Comparison of ENCODE assay signal across 8 mouse cellular contexts in the genomic region with DNA sequence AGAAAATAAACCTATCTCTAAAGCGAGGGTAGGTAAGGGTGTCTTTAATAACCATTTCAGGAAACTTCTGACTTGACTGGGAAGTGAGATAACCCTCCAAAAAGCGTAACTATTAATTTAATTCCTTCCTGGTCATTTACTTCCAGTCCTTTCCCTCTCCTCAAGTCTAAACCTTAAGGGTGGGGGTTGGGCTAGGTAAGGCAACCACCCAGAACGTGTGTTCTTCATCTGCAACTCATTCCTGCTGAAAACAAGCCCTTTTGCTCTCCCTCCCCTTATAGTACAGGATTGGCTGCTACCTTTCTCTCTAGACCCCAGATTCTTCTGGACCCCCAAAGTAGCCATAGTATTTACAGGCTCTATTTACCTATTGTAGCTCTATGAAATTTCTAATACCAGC. TPM values are rescaled to one million over a fixed set of nuclear protein-coding genes. Genes with fewer than 3 reads are reported as not detected.
DNase-seq lines count a peak whose midpoint lies in the region; ATAC-seq and TF ChIP-seq lines count a peak whose summit lies in the region.

No protein-coding gene starts in this region.

- no peaks in the 10 kb centered on the region for H3K9me3 ChIP-seq in hindbrain, embryonic 13.5 days
- no peaks in the 10 kb centered on the region for H3K9me3 ChIP-seq in midbrain, postnatal 0 days (ENCODE audit: low read length)

- no peak for TF ChIP-seq POLR2A in spleen, adult 2 months (IDR thresholded peaks at IDR 0.05; ENCODE audit: low read depth, low read length)

- no peak for TF ChIP-seq CTCF in spleen, adult 2 months (IDR thresholded peaks at IDR 0.05; ENCODE audit: extremely low read depth, insufficient read depth, insufficient read length, insufficient replicate concordance)
- TF ChIP-seq CTCF in midbrain, postnatal 0 days (IDR thresholded peaks at IDR 0.05): no peak

- H3K4me3 ChIP-seq in spleen, adult 2 months (ENCODE audit: extremely low read depth, insufficient read depth, insufficient read length): peak overlapping the region; percentile 64
- H3K4me3 ChIP-seq in hindbrain, embryonic 13.5 days: peak overlapping the region; percentile 46
- peak overlapping the region; percentile 41 for H3K4me3 ChIP-seq in midbrain, postnatal 0 days (ENCODE audit: low read depth, low read length)

- DNase-seq in adrenal gland, adult 2 months: peak; percentile 2
- no peak for DNase-seq in adrenal gland, adult (ENCODE audit: inconsistent age in 2 of 2, low spot score in 1 of 2)
- DNase-seq in spleen, adult 2 months (ENCODE audit: low read depth in 1 of 2, low spot score in 2 of 2): no peak
- DNase-seq in spleen, adult 12 weeks (ENCODE audit: low spot score): no peak
- peak; percentile 27 for DNase-seq in midbrain, postnatal 0 days (ENCODE audit: low spot score)
- no peak for DNase-seq in left cerebral cortex, postnatal 36 days (ENCODE audit: low spot score in 2 of 2)

- peak overlapping the region; percentile 49 for H3K4me2 ChIP-seq in hindbrain, embryonic 13.5 days
- peak overlapping the region; percentile 47 for H3K4me2 ChIP-seq in midbrain, postnatal 0 days (ENCODE audit: low read depth, low read length, poor library complexity, severe bottlenecking)

- peak overlapping the region; percentile 65 for H3K9ac ChIP-seq in hindbrain, embryonic 13.5 days
- H3K9ac ChIP-seq in midbrain, postnatal 0 days (replicated peaks; ENCODE audit: low read length, poor library complexity, severe bottlenecking): peak overlapping the region; percentile 20

- 0 out of 2 replicates have a peak, but pooled peaks have one; percentile 23 for ATAC-seq in hindbrain, embryonic 13.5 days (ENCODE audit: low FRiP score)
- ATAC-seq in midbrain, postnatal 0 days (ENCODE audit: low FRiP score): no peak
- ATAC-seq in megakaryocyte-erythroid progenitor cell, adult 5-6 weeks (replicated peaks; ENCODE audit: low FRiP score, low TSS enrichment, poor library complexity, severe bottlenecking): no peak

- 14% methylated on average over 3 of the region's 3 CpGs for WGBS in spleen, adult 2 months
- WGBS in hindbrain, embryonic 13.5 days: 10% methylated on average over 3 of the region's 3 CpGs
- 6% methylated on average over 3 of the region's 3 CpGs for WGBS in midbrain, postnatal 0 days

- no peak overlapping the region for H3K27ac ChIP-seq in spleen, adult 2 months (ENCODE audit: insufficient read depth, low read length)
- peak overlapping the region; percentile 88 for H3K27ac ChIP-seq in hindbrain, embryonic 13.5 days
- peak overlapping the region; percentile 75 for H3K27ac ChIP-seq in midbrain, postnatal 0 days (ENCODE audit: low read depth, low read length)

- H3K36me3 ChIP-seq in spleen, adult 2 months (ENCODE audit: control insufficient read depth, insufficient read depth, low read length): no peaks in the 10 kb centered on the region
- H3K36me3 ChIP-seq in hindbrain, embryonic 13.5 days: peaks cover 5% of the 10 kb centered on the region
- H3K36me3 ChIP-seq in midbrain, postnatal 0 days (ENCODE audit: insufficient read depth, low read length): no peaks in the 10 kb centered on the region

- intact Hi-C loops in left cerebral cortex, postnatal 36 days (cut with DNase I): loop anchor here (5.0 kb wide), 1 partner anchor 79 kb away; the partner anchor contains the start of gene Tsr2

- no peaks in the 10 kb centered on the region for H3K27me3 ChIP-seq in spleen, adult 2 months (ENCODE audit: control insufficient read depth, insufficient read depth, low read length)
- H3K27me3 ChIP-seq in hindbrain, embryonic 13.5 days: no peaks in the 10 kb centered on the region
- no peaks in the 10 kb centered on the region for H3K27me3 ChIP-seq in midbrain, postnatal 0 days (ENCODE audit: insufficient read depth, low read length)

- H3K4me1 ChIP-seq in spleen, adult 2 months (ENCODE audit: control insufficient read depth, insufficient read depth, insufficient read length): no peaks in the 10 kb centered on the region; the same call in 1 of the 2 replicates
- peaks cover 7% of the 10 kb centered on the region; the same call in 1 of the 2 replicates for H3K4me1 ChIP-seq in hindbrain, embryonic 13.5 days (replicated peaks)
- H3K4me1 ChIP-seq in midbrain, postnatal 0 days (ENCODE audit: insufficient read depth, low read length): no peaks in the 10 kb centered on the region

RNA-seq across cellular contexts. Expression of gene Gnl3l, which starts 0.8 kb away (rescaled TPM):
- total RNA-seq in adrenal gland, adult 2 months (2021): 10 to 100 TPM; 67.7 to 84.4 TPM
- polyA plus RNA-seq in adrenal gland, adult 2 months (2012; rRNA removed): 6.3 and 7.7 TPM in 2 replicates
- polyA plus RNA-seq in spleen, adult 2 months (2012; rRNA removed): 5.3 and 6.0 TPM in 2 replicates
- polyA plus RNA-seq in hindbrain, embryonic 13.5 days (2015; fragmentation: Nextera tagmentation; extraction: Ambion mirVana): 81.7 and 85.0 TPM in 2 replicates
- 170 and 195 TPM in 2 replicates for total RNA-seq in midbrain, postnatal 0 days (2014; rRNA removed)
- 113 and 118 TPM in 2 replicates for polyA plus RNA-seq in midbrain, postnatal 0 days (2015; fragmentation: Nextera tagmentation; extraction: Ambion mirVana)
- 100 to 1,000 TPM; 201 TPM for total RNA-seq in left cerebral cortex, postnatal 36 days (2021)
- total RNA-seq in megakaryocyte-erythroid progenitor cell, adult 5-6 weeks (2014; fragmentation: Nextera tagmentation): 40.8 and 54.2 TPM in 2 replicates
- total RNA-seq in megakaryocyte-erythroid progenitor cell, adult 5-6 weeks (2017): 53.7 and 54.1 TPM in 2 replicates

RNA-seq across cellular contexts. Expression of gene Fgd1, which starts 28.1 kb away (rescaled TPM):
- total RNA-seq in adrenal gland, adult 2 months (2021): 10 to 100 TPM; 11.8 to 24.2 TPM
- polyA plus RNA-seq in adrenal gland, adult 2 months (2012; rRNA removed): 19.6 and 22.2 TPM in 2 replicates
- polyA plus RNA-seq in spleen, adult 2 months (2012; rRNA removed): 2.4 TPM in 2 replicates
- 11.1 and 12.7 TPM in 2 replicates for polyA plus RNA-seq in hindbrain, embryonic 13.5 days (2015; fragmentation: Nextera tagmentation; extraction: Ambion mirVana)
- total RNA-seq in midbrain, postnatal 0 days (2014; rRNA removed): 46.1 and 48.9 TPM in 2 replicates
- polyA plus RNA-seq in midbrain, postnatal 0 days (2015; fragmentation: Nextera tagmentation; extraction: Ambion mirVana): 12.6 and 14.4 TPM in 2 replicates
- total RNA-seq in left cerebral cortex, postnatal 36 days (2021): 10 to 100 TPM; 17.8 to 18.4 TPM
- total RNA-seq in megakaryocyte-erythroid progenitor cell, adult 5-6 weeks (2014; fragmentation: Nextera tagmentation): 0.77 and 2.9 TPM in 2 replicates
- total RNA-seq in megakaryocyte-erythroid progenitor cell, adult 5-6 weeks (2017): 0.23 and 2.8 TPM in 2 replicates

Comparison
In these comparisons a context has a peak if more than half of its experiments do, and no peak if none do; other contexts are left out.
1. DNase-seq: peak in adrenal gland, adult 2 months (single experiment) and midbrain, postnatal 0 days (single experiment); none in adrenal gland, adult (0 of 2), spleen, adult 2 months (0 of 2), spleen, adult 12 weeks (single experiment) and left cerebral cortex, postnatal 36 days (0 of 2).
2. Peak in every context shown above with its lines, with median percentiles within 50 percentile points of each other: H3K4me3 ChIP-seq.